Comparison of ENCODE assay signal across 11 mouse cellular contexts in genomic region chr16:6241393-6241792, GRCm38 (mm10).
"Had no signal": no experiment of that assay in that cellular context is flagged by ENCODE, and none has a peak within 500 bp of the region (broad histone marks: within the 10 kb centered on the region; RNA-seq: fewer than 3 reads in every experiment).

No protein-coding gene starts in this region.

- ATAC-seq: liver, postnatal 0 days; lung, postnatal 0 days; midbrain, embryonic 13.5 days; midbrain, embryonic 15.5 days had no signal

- DNase-seq: liver, postnatal 0 days; lung, adult 2 months; lung, postnatal 14 days; lung, postnatal 36 days; right cerebral cortex, postnatal 14 days; thymus, adult 2 months; thymus, postnatal 25 days; thymus, postnatal 4 days had no signal
